Mouse (Mus musculus) telencephalon, adult 2 months (tissue): ENCODE results near the gene Scnn1b.

Experiments
- DNase-seq: peaks from one replicate; pipeline ENCODE4 v3.0.0-alpha.2; 2011; ENCODE audit warnings: low read depth, low spot score

Gene Scnn1b

DNA sequence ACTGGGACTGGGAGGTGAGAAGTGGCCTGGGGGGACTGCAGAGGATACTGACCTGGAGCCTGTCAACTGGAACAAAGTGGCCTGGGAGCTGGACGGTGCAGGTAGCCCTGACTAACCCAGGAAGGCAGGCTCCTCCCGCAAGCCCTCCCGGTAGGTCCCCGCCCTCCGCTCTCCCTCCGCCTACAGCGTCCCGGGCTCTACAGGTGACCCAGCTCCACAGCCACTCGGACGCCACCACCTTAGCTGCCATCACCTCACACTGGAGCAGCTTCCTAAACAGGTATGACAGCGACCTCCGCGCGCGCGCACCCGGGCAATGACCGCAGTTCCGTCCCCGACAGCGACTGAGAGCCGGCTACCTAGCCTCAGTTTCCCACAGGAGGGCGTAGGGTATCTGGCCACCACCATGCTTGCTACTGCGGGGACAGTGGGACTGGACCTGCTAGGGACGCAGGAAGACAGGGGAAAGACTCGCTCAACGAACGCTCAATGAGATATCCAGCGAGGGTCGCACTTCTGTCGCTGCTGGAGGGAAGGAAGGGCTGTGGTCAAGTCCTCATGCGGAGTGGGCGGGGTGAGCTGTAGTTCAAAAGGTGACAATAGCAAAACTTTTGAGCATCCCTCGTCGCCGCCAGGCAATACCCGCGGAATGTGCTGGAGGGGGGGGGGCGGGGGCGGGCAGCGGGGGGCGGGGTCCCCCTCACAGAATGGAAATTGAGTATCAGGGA, at the start of gene Scnn1b:
Scnn1b (plus strand) TSS at position 181 of the 728 bp plus-strand sequence.
- DNase-seq: no peak

DNA sequence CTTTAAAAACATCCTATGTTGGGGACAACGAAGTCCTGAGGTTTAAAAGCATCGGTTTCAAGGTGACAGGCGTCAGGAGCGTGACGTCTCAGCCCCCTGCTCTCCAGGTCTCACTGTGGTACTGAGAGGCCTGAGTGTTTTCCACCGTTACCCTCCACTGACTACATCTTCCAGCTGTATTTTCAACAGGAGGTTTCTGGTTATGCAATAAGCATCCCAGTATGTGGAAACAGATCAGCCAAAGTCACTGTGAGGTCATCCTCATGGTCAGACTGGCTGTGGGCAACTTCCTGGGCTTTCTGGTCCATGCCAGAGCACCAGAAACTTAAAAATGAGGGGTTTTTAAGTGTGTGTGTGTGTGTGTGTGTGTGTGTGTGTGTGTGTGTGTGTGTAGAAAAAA, 43.2 kb upstream of the Scnn1b start:
- no peak for DNase-seq

DNA sequence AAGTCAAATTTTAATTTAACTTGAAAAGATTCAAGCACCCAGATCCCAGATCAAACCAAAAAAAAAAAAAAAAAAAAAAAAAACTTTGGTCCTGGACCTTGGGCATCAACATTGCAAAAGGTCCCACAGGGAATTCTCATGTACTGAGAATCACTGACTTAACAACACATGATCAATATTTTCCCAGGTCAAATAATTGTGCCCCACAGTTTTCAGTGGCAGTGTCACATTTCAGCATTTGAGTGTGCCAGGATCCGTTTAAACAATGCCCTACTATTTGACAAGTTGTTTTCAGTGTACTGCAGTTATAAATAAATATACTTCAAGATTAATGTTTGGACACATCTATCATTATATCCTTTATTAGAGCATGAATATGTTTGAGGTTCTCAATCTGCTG, 36.4 kb upstream of the Scnn1b start:
- DNase-seq: no peak

DNA sequence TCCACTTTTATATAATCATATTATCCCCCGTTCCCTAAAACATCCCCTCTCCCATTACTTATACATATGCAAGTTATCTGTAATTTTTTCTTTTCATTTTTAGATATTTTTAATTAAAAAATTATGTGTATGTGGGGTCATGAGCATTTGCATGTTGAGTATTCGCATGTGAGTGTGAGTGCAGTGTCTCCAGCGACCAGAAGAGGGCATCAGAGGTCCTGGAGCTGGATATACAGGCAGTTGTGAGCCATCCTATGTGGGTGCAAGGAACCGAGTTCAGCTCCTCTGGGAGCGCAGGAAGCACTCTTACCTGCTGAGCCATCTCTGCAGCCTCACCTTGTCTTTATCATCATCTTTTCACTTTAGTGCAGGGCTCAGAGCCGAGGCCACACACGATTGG, 29.4 kb upstream of the Scnn1b start:
- no peak for DNase-seq

DNA sequence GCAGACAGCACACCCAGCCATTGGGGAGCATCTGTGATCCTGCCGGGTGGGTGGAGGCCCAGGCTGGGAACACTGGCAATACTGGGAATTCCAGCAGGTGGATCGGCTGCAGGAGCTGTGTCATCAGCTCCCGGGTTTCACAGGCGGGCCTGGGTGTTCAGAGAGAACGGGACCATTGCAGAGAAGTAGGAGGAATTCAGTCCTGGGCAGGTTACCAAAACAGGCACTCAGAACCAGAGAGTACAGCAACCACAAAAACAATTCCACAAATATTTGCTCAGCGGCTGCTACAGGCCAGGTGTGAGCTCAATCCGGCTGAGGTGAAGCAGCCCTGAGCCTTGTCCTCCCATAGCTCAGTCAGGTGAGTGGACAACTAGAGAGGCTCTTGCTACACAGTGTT, 28.0 kb upstream of the Scnn1b start:
- DNase-seq: no peak

DNA sequence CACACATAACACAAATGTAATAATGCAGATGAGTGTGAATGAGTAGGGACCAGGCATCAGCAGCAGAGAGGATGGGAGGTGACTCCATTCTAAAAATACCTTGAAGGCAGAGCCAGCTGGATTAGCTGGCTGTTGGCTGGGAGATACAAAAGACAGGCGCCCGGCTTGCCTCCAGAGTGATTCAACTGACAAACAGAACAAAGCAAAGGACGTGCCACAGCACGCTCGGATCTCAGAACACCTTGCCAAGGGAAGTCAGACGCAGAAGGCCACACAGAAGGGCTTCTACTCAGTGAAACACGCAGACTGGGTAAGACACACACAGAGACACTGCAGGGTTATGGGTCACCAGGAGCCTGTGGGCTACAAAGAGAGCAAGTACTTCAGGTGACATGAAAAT, 24.0 kb upstream of the Scnn1b start:
- DNase-seq: no peak

DNA sequence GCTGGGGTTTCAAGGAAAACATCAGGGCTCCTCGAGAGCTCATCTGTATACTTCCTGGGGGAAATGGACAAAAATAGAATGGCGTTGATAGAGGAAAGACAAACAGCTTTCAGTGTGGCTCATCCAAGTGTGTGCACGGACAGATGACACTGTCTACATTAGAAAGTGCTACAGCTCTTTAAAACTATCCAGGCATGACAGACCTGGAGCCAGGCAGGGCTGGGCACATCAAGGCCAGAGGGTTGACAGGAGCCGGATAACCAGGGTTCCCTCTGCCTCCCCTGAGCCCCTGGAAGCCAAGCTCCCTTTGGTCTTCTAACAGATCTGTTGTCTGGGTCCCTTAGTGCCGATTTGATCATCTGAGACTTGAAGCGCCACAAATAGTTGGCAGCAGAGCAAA, 22.6 kb upstream of the Scnn1b start:
- no peak for DNase-seq

DNA sequence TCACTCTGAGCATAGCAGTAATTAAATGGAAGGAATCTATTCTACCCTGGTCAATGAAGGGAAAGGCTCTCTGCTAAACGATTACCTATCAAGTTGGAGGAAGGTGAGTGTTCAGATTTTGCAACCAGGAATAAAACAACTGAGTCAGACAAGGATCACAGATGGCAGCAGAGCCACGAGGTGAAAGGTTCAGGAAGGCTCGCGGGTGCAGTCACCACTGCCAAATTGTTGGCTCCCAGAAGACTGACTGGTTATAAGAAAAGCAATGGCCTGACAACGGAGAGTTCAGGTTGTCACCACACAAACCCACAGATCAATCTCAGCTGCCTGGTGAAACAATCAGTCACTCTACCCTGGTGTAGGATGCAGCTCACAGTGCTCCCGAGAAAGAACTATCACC, 18.9 kb upstream of the Scnn1b start:
- no peak for DNase-seq

DNA sequence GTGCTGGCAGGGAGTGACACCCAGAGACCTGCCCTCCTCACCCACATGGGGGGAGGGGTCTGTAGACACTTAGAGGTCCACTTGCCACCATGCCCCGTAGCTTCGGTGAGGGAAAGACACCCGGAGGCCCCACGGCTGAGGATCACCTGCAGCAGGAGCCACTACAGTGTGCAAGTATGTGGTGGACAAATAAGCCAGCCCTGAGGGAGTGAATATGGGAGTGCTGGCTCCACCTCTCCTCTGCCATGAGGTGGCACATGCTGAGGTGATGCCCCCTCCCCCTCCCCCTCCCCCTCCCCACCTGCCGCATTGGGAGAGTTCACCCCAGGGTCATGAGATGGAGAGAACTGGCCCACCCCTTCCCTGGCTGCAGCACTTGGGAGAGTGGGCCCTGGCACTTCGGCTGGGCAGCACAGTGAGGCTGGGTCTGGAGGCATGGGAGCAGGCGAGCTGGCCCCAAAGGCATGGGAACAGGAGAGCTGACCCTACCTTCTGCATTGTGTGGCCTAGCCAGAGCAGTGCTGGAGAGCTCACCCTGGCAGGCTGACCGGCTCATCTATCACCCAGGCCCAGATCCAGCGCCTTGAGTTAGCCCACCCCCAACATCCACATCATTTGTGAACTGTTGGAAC, 16.2 kb upstream of the Scnn1b start:
- DNase-seq: no peak

DNA sequence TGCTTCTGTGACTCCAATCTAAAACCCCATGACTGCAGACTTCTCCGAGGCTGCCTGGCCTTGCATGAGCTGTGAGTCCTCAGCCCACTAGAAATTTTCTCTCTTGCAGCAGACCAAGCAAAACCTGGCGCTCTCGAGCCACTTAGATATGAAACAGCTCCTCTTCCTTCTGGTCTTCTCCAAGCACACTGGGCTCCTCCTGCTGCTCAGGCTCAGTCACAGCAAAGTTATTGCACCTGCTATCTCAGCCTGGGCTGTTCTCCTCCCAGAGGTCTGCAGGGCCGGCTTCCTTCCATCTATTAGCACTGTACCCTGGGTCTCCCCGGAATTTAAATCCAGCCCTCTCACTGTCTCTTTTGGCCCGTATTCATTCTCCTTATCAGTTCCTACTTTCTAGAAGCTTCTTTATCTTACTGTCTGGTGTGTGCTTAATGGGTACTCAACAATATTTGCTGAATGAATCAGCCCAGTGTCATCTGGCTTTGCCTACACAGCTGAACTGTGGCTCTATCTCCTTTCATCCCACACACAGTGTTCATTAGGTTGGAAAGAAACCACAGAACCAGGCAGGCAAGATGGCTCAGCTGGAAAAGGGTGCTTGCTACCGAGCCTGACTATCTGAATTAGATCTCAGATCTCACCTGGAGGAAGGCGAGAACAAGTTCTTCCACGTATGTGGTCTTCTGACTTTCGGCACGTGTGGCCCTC, 7.5 kb upstream of the Scnn1b start:
- no peak for DNase-seq

DNA sequence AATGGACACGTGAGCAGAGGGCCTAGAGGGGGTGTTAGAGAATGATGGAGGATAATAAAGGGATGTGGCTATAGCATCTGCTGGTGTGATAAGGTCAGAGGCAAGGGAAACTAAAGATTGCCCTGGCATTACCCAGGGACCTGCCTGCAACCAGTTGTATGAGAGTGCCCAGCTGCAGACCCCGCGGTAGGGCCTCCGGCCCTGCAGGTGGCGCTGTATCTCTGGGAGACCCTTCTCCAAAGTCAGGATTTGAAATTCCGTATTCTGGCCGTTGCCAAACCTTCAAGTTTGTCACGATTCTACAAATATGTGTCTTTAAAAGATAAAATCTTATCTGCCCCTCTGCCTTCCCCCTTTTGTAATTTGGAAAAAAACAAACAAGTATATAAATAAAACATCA, 5.9 kb upstream of the Scnn1b start:
- no peak for DNase-seq

DNA sequence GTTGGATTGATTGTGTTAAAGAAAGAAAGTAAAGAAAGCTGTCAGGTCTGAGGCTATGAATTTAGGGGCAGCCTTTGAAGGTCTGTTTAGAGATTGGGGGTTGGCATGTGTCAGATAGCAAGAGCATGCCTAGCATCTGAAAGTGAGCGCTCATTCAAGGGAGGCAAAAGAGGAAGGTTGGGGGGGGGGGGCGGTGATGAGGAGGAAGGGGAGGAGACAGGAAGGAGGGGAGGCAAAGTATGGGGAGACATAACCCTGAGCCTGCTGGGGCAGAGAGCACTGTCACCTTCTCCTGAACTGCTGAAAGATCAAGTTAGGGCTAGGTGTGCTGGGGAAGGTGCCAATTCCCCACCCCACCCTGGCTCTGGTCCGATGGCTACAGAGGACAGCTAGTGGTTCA, 6.8 kb downstream of the Scnn1b start:
- no peak for DNase-seq

DNA sequence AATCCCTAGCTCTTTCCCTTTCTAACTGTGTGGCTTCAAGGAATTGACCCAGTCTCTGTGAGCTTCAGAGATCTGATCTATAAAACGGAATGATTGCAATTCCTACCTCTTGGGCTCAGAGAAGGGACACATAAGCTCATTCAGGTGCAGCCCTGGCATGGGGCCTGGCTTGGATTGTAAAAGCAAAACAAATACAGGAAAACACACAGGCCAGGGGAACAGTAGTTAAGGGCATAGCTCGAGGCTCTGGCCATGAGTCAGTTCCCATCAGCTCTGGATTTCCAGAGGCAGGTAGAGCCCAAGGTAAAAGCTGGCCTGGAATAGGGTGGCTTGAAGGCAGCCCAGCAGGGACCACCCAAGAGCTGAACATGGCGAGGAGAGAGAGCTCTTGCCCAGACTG, 9.2 kb downstream of the Scnn1b start:
- no peak for DNase-seq

DNA sequence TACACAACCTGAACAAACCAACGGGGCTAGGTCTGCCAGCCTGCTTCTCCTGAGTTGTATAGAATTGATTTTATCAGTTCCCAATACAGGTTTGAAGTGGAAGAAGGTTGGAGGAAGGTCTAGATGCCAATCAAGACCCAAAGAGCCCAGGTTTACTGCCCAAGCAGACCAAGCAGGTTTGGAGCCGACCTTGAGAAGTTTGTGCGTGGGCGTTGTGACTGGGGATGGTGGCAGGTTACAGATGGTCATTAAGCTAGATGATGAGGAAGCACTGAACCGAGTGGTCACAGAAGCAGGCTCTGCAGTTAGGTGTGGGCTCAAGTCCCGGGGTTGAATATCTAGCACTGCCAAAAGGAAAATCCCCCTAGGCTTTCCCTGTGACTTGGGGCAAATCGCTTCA, 9.9 kb downstream of the Scnn1b start:
- DNase-seq: no peak

DNA sequence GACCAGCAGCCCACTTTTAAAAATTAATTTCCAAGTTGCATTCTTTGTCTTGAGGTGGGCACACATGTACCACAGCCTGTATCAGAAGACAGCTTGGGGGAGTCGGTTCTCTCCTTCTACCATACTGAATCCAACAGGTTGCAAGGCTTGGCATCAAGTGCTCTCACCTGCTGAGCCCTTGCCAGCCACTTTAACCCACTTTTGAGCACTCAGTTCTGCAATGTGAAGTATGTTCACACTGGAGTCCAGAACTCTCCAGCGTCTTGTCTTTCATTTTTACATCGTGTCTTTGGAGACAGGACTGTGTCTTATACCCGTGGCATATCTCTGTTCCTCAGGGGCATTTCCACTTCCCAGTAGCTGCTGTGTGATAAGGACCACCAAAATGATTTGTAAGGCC, 15.4 kb downstream of the Scnn1b start:
- DNase-seq: no peak

DNA sequence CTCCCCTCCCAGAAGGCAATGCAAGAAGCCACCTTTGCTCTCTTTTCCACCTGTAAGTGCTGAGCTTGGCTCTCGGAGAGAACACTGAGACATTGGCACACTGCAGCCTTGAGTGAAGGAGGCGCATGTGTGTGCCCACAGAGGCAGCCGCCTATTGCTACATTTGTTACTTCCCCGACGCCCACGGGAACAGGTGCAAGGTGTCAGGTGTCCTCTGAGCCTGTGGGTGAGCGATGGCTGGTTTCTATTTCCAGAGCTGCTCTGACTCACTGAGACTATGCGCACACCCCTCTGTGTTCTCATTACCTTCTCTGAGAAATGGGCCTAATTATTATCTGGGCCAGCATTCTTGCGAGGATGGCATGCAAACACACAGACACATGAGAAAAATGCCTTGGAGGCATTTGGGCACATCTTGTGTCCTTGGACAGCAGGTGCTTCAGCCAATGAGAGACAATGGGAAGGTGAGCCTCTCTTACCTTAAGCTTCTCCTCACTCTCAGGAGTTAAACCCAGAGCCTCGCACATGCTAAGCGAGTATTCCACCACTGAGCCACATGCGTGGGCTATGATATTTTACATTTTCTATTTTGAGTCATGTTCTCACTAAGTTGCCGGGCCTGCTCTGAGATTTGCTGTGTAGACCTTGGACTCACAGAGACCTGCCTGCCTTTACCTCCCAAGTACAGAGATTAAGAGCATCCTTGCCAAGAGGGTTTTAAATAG, 26.0 kb downstream of the Scnn1b start:
- peak; percentile 61 for DNase-seq

DNA sequence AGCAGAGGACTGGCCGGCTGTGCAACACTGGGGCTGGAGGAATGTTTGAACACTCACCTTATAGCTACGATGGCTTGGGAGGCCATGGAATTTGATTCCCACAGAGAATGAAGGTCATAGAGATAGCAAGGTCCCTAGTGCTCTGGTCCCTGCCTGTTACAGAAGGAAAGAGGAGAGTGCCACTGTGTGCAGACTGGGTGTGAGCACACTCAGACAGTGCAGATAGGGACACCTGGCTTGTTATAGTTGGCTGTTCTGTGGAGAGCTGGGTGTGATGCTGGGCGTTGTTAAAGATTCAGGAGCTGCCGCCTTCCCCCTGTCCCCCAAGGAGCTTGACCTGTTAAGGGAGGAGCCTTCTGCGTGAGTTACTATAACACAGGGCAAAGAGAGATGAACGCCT, 31.9 kb downstream of the Scnn1b start:
- DNase-seq: no peak

DNA sequence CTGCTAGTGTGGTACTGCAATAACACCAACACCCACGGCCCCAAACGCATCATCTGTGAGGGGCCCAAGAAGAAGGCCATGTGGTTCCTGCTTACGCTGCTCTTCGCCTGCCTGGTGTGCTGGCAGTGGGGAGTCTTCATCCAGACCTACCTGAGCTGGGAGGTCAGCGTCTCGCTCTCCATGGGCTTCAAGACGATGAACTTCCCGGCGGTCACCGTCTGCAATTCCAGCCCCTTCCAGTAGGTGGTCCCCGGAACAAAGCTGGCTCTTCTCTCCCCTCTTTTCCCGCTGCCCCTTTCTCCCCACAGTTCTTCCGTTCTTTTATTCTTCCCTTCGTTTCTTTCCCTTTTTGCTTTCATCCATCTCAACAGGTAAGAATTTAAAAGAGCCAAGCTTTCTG, 34.5 kb downstream of the Scnn1b start:
- DNase-seq: no peak

DNA sequence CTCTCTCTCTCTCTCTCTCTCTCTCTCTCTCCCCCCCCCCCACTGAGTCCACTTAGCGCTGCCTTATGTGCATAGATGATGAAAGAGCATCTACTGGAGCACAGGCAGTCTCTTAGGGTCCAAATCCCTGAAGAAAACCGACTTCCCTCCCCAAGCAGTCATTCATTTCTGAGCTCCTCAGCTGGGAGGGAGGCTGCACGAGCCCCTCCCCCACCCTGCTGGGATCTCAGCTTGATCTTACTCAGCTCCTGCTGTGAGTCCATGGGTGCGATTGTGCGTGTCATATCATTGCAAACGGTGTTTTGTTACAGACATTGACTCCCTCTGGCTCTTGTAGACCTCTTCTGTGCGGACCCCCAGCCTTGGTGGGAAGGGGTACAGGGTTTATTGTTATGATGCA, 35.1 kb downstream of the Scnn1b start:
- no peak for DNase-seq

DNA sequence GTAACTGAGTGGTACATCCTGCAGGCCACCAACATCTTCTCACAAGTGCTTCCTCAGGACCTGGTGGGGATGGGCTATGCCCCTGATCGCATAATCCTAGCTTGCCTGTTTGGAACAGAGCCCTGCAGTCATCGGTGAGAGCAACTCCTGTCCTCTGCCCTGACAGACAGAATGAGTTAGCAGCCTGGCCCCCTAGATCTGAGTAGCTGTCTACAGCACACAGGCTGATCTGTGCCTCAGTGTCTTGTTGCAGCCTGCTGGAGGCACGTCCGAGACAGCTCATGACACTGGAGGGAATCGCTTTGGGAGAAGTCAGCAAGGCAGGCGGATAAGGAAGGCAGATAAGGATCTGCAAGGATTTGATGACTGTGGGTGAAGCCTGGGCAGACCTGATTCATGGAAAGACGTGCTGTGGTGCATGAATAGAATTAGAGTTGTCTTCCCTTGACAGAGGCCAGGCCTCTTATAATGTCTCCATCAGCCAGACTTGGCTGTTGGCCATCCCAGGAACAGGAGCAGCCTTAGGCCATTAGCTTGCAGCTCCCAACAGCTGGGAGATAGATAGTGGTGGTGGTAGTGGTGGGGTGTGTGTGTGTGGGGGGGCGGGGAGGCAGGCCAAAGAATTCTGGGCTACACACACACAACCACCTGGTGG, 38.0 kb downstream of the Scnn1b start:
- DNase-seq: no peak

DNA sequence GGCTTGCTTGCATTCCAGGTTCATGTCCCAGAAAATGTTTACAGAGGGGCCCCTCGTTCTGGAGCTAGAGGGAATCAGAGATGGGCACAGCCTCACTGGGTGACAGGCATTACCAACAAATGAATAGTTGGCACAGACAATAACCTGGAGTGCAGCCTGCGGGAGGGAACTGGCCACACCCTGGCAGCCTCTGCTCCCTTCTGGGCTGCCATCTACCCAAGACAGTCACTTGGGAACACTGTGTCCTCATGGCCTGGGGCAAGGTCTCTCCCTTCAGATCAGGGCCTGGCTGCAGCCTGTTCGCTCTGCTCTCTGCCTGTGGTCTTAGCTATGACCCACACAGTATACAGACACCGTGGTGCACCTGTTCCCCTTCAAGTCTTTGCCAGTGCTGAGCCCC, 42.0 kb downstream of the Scnn1b start:
- DNase-seq: no peak

DNA sequence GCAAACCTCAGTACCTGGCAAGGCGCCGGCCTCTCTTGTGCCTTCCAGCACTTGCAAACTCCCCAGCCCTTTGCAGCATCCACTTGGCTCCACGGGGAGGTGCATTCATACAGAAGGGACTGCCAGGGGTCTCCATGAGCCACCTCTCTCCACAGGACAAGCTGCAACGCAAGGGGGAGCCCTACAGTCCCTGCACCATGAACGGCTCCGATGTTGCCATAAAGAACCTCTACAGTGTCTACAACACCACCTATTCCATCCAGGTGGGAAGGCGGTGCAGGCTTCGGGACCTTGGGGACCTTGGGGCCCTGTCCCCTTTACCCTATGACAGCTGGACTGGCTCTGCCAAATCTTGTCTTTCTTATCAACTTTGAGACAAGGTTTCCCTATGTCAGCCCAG, 47.4 kb downstream of the Scnn1b start:
- no peak for DNase-seq
